Mouse (Mus musculus) natural killer cell, adult 2 months (primary cell): Measurements from ENCODE around the gene Parl.
A peak's percentile ranks its signal among the peaks of the same experiment; 100 is the strongest.

ENCODE experiments used
- DNase-seq, 2 experiments: peaks; one replicate each; pipeline ENCODE4 v3.0.0; 2022; ENCODE audit warnings: low spot score in 2 of 2

Gene Parl

DNA sequence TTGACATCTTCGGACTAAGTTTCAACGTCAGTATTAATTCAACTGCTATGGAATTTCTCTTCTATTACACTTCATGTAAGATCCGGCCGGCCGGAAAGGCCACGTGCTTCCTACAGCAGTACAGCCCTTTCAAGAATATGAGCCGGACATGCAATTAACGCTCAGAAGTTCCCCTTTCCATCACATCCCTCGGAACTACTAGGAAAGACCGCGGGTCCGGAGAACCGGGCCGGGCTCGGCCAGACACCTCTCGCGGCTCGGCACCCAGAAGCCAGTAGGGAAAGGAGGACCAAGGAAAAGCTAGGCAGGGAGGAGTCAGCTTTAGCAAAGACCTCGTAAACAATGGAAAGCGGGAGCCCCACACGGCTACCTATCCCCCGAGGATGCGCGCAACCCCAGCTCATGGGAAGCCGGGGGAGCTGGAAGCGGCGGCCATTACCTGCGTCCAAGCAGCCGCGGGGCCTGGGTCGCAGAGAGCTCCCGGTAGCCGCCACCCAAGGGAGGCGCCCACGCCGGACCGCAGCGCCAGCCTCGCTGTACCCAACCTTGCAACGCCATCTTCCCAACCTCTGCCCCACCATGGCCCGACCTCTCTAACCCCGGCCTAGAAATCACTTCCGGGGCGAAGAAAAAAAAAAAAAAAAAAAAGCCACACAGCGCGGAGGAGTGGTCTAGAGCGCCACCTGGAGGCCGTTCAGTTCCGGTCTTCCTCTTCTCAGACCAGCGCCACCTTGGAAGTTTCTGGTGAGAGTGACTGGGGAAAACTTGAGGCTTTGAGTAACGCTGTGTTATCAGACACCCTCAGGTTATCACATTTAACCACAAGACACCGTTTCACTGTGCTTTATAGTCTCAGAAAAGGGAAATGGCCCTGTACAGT is at the start of gene Parl:
Gene Parl (minus strand): TSS at position 618 of the 880 bp plus-strand sequence.
- peak; percentile 74 to 82 for DNase-seq

DNA sequence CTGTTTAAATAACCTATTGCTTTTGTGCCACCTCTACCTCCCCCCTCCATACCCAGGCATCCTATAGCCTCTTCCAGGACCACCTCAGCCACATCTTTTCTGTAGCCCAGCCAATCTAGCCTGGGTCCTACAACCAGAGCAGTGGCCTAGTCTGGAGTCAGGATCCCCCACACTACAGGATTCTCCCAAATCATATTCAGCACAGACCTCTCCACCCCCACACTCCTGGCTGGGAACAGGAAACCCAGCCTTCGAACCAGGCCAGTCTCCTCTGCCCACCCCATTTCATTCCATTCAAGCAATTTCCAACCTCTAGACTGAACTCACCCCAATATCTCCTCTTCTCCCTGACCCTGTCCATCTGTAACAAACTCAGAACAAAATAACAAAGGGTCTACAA is 43.3 kb upstream of the Parl start:
- DNase-seq = no peak

DNA sequence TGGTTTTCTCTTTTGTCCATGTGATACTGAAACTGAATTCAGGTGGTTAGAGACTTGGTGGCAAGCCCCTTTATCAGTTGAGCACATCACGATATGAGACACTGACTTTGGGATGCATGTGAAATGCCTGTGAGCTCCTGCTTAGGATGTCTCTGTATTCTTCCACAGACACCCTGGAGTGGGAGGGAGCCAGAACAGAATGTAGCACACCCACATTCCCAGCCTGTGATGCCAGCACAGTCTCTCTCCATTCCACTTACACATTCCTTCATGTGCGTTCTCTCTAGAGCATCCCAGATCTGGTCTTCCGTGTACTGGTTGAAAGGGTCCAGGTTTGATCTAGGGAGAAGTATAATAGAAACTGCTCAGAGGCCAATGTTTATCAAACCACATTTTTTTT is 36.4 kb upstream of the Parl start:
- DNase-seq = no peak

DNA sequence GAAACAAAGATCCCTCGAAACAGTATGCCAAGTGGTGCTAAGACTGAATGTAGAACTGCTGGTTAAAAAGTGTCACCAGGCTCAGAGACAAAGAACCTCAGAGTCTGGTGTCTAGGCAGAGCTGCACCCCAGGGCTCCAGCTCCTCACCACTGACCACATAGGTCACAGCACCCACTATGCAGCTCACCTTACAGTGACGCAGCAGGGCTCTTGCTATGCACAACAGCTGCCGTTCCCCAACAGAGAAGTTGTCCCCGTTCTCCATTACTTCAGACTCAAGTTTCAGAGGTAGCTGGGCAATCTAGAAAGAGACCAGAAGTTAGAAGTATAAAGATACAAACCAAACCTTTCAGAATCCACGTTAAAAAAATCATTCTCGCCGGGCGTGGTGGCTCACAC is 32.7 kb upstream of the Parl start:
- DNase-seq = no peak

DNA sequence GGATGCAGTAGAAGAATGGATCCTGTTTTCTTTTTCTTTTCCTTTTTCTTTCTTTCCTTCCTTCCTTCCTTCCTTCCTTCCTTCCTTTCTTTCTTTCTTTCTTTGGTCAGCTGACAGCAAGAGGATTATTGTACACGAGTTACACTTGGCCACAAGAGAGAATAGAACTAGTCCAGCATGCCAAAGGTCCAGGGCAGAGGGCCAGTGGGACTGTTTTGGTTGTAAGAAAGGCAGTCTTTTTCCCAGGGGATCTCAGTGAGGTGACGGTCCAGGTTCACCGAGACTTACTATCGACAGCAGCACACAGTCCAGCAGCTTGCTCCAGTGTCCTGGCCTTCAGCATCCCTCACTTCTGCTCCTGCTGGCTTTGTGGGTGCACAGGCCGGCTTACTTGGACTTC is 26.1 kb upstream of the Parl start:
- DNase-seq = no peak

DNA sequence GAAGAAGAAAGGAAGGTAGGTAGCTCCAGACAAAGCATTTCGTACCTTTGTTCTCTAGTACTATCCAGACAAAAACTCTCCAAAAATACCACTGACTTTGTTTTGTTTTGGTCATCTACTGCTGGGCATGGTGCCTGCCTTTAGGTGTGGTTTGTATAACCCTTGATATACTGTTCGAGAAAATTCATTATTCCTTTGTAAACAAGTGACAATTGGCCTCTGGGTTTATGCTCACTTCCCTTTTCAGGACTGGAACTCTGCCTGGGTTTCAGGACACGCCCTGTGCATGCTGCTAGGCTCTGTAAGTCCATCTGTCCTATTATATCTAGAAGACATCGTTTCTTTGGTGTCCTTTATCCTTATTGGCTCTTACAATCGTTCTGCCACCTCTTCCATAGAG is 23.1 kb upstream of the Parl start, which contains the start of gene Cyp2ab1:
Gene Cyp2ab1 (minus strand): TSS at position 119 of the 400 bp plus-strand sequence.
- DNase-seq = no peak

DNA sequence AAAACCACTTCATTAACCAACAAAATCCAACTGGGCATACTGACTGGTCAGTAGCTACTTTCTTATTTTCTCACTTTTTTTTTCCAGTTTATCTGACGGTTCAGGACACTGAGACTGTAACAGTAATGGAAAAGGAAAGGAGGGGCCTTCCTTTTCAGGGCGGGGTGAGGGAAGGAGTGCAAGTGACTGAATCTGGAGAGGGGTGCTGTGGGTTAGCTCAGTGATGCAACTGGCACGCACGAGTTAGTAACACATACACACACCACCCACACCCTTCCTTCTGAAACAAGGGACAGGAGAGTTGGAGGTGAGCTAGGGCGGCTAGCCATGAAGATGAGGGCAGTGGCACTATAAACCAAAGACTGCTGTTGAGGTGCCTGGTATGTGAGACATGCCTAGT is 21.7 kb upstream of the Parl start:
- DNase-seq = no peak

DNA sequence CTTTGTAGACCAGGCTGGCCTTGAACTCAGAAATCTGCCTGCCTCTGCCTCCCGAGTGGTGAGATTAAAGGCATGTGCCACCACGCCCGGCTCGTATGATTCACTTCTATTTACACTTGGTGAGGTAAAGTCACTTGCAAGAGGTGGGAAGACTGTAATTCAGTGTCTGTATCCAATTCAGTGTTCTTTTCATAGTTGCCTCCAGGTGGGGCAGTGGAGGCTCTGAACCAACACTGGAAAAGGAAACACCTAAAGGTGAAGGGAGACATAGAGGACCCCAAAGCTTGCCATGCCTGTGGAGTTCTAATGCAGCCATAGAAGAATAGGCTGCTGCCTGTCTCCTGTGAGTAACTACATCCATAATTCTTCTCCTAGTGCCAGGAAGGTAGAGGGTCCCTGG is 20.1 kb upstream of the Parl start:
- no peak for DNase-seq

DNA sequence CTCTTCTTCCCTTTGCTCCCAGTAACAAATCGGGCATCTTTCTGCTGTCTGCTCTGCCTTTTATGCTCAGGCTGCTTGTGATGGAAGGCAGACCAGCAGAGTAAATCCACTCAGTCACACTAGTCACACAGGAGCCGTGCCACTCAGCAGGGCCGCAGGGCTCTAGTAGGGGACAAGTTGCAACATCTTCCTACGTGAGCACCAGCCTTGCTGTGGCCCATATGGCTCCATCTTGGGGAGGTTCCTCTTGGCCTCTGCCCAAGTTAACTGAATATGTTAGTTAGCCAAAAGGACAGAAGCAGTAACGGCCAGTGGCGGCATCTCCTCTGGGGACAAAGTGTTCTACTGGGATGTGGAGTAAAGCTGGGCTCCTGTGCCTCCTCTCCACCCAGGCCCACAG is 14.6 kb upstream of the Parl start:
- no peak for DNase-seq

DNA sequence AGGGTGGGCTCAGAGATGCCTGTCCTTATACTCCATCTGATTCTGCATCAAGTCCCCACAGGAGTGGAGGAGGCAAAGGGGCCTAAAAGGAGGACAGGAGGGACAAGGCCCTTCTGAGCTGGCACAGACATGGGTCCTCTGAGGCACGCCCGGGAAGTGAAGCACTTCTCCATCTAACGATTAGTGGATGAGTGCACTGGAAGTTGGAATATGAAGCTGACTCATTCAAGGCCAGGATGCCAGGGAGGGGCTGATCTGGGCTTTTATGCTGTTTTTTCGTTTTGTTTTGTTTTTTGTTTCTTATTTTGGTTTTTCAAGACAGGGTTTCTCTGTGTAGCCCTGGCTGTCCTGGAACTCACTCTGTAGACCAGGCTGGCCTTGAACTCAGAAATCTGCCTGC is 13.1 kb upstream of the Parl start:
- DNase-seq = no peak

DNA sequence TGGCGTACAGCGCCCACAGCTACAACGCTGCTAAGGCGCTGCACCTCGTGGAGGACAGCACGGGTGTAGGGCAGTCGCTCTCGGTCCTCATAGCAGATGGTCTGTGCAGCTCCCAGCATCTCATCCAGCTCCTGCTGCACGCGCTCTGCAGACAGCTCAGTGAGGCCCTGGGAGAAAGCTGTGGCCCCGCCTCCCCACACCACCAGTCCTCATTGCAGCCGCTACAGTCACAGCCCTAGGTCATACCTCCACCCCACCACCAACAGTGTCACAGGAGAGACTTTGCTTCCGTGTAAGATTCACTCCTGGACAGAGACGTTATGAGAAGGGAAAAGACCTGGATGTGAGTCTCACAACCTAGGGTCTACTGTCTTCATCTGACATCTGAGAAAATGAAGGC is 10.1 kb upstream of the Parl start:
- no peak for DNase-seq

DNA sequence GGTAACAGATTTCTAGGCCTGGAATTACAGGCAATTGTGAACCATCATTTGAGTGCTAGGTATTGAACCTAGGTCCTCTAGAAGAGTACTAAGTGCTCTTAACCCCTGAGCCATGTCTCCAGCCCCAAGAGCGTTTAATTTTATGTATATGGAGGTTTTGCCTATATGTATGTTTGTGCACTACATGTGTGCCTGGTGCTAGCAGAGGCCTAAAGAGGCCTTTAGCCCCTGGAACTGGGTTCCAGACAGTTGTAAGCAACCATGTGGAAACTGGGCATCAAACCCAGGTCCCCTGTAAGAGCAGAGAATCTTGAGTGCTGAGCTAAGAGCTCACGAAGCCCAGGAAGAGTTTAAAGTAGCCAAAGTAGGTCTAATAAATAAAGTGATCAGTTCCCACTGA is 2.1 kb downstream of the Parl start:
- DNase-seq = no peak

DNA sequence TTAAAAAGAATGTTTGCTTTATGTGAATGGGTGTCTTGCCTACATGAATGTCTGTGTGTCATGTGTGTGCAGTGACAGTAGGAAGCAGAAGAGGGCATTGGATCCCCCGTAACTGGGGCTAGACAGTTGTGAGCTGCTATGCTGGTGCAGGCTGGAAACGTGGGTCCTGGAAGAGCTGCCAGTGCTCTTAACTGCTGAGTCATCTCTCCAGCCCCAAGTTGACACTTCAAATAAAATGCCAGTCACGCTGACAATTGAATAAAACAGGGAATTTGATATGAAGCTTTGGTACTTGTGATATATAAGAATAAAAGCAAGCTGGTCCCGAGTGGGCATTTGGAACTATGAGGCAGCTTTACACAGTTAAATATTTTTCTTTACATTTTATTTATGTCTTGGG is 21.9 kb downstream of the Parl start:
- DNase-seq = no peak

DNA sequence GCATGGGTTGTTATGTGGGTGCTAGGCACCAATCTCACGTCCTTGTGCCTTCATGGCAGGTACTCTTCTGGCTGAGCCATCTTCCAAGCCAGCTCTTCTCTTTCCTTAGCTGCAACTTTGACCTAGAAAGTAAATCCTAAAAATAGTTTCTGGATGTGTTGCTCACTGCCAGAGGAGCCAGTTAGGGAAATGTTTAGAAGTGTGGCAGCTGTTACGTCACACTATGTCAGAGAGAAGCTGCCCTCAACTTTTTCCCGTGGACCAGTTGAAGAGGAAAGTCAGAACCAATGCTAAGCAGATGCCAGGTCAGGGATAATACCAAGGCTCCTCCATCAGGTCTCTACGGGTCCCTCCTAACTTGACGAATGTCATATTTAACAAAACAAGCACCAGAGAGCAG is 22.8 kb downstream of the Parl start:
- no peak for DNase-seq

DNA sequence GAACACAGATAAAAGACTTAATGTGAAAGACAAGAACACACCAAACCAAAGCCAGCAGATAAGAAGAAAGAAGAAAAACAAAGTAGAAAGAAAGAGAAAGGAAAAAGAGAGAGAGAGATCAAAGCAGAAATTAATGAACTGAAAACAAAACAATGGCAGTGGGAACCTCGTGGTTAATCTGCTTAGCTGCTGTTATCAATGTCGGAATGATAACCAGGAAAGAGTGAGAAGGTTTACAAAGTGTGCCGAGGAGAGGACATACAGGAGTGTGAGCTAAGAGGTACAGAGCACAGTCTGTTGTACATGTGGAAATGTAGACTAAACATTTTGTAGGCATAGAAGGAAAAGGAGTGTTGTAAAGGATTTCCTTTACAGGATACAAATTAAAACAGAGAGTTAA is 29.2 kb downstream of the Parl start:
- no peak for DNase-seq

DNA sequence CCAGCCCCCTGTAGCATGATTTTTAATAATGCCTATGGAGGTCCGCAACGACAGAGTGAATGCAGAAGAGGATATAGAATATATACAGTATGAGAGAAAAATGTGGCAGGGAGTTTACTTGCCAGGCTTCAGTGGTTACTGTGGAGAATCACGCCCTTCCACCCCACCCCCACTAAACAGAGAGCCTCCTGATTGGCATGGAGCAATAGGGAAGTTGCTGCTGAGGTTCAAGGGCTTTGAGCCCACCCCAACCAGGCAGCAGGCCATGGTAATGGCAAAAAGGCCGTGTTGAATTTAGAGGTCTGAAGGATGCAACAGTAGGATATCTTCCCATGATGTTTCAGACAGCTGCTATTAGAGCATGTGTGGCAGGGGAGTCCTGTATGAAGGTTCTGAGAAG is 30.8 kb downstream of the Parl start:
- no peak for DNase-seq

DNA sequence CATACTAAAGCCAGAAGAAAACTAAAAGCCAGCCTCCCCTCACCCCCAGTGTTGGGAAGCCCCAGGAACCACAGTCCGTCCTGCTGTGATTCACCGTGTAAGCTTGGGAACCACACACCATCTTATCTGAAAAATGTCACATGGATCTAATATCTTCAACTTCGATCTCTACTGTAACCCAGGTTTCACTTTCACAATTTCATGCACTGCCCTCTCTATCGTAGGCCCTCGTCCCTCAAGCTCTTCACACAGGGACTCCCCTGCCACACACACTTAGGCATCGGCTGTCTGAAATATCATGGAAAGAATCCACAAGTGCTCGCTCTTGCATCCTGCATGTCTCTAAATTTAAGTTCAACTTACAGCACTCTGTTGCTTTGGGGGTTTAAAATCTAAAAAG is 37.1 kb downstream of the Parl start:
- no peak for DNase-seq

DNA sequence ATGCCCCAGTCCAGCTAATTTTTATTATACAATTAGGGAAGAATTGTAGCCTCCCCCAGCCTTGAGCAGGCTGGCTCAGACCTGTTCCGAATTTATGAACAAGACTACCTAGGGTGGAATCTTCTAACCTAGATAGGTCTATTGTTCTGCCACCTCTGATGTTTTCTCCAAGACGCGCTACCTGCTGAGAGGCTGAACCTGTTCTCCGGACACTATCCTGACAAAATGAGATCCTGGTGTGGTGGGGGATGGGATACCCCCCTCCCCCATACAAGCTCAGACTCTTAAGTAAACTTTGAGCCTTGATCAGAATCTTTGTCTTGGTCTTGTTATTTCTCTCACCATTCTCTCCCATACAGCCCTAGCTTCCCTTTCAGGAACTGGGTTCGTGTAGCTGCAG is 44.3 kb downstream of the Parl start:
- DNase-seq = no peak

DNA sequence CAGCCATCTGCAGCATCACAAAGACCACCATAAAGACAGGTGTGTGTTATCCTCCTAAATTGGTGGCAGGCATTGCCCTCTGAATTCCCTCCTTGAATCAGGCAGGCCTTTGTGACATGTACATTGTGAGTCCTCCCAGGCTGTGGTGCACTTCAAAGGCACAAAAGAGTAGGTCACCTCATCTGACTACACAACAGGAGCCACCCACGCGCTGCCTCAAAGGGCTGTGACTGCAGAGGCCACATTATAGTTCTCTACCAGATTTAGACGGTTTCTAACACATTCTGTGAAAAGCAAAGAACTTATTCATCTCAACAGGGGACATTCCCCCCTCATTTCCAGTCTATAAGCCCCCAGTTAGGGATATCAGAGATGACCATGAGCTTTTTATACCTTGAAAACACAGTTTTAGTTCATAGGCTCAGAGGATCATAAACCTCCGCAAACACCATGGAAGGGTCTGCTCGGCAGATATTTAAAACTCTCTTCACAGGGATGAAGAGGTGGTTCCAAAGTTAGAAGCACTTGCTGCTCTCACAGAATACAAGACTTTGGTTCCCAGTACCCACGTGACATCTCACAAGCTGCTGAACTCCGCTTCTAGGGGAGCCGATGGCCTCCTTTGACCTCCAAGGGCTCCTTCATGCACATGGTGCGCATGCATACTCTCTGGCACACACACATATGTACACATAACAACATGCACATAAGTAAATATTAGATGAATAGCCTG is 53.6 kb downstream of the Parl start:
- DNase-seq = no peak

DNA sequence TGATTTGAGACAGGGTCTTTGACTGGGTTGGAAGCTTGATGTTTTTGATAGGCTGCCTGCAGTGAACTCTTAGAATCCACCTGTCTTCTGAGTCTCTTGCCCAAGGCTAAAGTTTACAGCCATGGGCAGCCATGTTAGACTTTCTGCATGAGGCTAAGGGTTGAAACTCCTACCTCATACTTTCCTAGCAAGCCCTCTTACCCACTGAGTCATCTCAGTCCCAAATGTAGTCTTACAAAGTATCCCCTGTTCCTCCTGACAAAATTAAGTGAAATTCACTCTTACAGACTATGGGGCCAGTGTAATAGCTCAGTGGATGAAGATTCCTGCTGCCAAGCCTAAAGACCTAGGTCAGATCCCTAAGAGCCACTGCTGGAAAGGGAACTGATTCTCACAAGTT is 55.1 kb downstream of the Parl start:
- no peak for DNase-seq

DNA sequence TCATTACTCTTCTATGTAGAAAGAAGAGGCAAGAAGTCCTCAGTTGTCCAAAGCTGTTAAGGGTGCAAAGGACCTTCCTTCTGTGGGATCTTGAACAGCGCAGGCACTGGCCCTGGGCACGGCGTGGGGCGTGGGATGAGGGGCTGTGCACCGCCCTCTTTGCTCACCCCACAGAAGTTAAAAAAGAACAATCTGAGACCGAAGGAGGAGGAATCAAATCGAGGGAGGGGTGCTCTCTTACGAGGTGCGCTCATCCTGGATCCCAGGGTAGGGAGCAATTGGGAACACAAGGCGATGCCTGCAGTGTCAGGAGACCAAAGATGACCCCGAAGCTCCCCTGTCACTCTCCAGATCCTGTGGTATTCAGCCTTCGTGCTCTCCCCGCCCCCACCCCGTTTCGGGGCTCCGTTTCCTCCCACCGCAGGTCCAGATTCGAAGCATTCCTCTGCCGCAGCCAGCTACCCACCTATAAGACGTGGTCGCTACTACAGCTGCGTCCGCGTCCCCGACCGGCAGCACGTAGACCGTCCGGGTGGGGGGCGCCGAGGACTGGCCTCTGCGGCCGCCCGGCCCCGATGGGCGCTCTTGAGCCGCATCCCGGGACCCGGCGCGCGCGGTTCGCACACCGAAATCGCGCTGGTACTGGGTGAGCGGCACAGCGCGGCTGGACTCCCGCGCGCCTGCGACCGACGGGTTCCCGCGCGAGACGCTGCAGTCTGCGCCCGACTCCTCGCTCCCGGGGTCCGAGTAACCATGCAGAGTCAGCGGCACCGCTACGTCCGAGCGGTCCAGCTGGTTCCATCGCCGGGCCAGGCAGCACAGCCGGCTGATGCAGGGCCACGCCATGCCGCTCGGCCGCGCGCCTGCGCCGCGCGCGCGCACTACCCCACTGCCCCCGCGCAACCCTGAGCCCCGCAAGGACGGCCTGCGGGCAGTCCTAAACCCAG is 61.4 kb downstream of the Parl start, which contains the start of gene Map6d1:
Gene Map6d1 (minus strand): TSS at position 891 of the 947 bp plus-strand sequence.
- no peak for DNase-seq

DNA sequence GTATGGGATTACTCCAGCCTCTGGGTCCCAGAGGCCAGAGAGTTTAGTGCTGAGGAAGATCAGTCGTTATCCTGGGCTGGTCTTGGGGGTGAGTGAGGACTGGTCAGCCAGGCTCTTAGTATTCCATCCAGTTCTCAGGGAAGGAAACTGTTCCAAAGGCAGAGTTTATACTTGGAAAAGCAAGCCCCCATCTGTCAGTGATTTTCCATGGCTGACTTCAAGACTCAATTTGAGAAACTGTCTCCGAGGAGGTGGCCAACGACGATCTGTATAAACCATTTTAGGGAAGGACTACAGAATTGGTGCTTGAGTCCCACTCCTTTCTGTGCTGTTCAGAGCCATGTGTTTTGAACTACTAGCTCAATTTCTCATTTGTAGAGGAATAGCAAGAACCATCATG is 63.5 kb downstream of the Parl start:
- no peak for DNase-seq
